23 mouse cellular contexts compared by ENCODE assay signal in genomic region chr15:38586594-38586993, GRCm38 (mm10).
DNase-seq lines count a peak whose midpoint lies in the region; ATAC-seq and TF ChIP-seq lines count a peak whose summit lies in the region.
"Had no signal": no experiment of that assay in that cellular context is flagged by ENCODE, and none has a peak within 500 bp of the region (broad histone marks: within the 10 kb centered on the region; RNA-seq: fewer than 3 reads in every experiment).

No protein-coding gene starts in this region.

- WGBS in heart, embryonic 12.5 days, result 46% methylated on average over 10 of the region's 10 CpGs

- TF ChIP-seq CTCF in layer of hippocampus, adult 2 months (conservative IDR thresholded peaks at IDR 0.05), result no peak
- TF ChIP-seq CTCF in E14TG2a.4 (conservative IDR thresholded peaks at IDR 0.05; ENCODE audit: low read length), result no peak

- DNase-seq in heart, postnatal 4 days, result no peak
- DNase-seq in layer of hippocampus, adult 2 months (ENCODE audit: low spot score in 2 of 2), result no peak
- no peak for DNase-seq in layer of hippocampus, adult 9-11 months
- DNase-seq in adrenal gland, postnatal 36 days, result no peak
- DNase-seq: adrenal gland, adult 2 months; adrenal gland, postnatal 14 days; B cell, adult 2 months; cerebellum, adult 11-12 months; cerebellum, adult 8-10 months; cerebellum, postnatal 10 days; cerebellum, postnatal 36 days; embryo, embryonic 11 days; gastrocnemius, postnatal 10 days had no signal

- 0 out of 2 replicates have a peak, but pooled peaks cover 6% of the 10 kb centered on the region for H3K9me3 ChIP-seq in heart, embryonic 12.5 days (replicated peaks)
- H3K9me3 ChIP-seq in E14TG2a.4 (ENCODE audit: low read length), result peaks cover 12% of the 10 kb centered on the region; the same call in 1 of the 2 replicates
- H3K9me3 ChIP-seq: embryonic facial prominence, embryonic 10.5 days; embryonic facial prominence, embryonic 13.5 days; forebrain, embryonic 12.5 days; forebrain, embryonic 15.5 days had no signal

- no peaks in the 10 kb centered on the region for H3K36me3 ChIP-seq in heart, embryonic 12.5 days
- H3K36me3 ChIP-seq in E14TG2a.4 (ENCODE audit: insufficient read depth, low read length), result no peaks in the 10 kb centered on the region
- H3K36me3 ChIP-seq: embryonic facial prominence, embryonic 10.5 days; embryonic facial prominence, embryonic 13.5 days; forebrain, embryonic 12.5 days; forebrain, embryonic 15.5 days had no signal

- no peak overlapping the region for H3K4me3 ChIP-seq in heart, embryonic 12.5 days
- H3K4me3 ChIP-seq in layer of hippocampus, adult 2 months, result no peak overlapping the region
- 0 out of 2 replicates have a peak overlapping the region, but pooled peaks have one; percentile 17 for H3K4me3 ChIP-seq in E14TG2a.4 (replicated peaks; ENCODE audit: low read length)
- H3K4me3 ChIP-seq: embryonic facial prominence, embryonic 10.5 days; embryonic facial prominence, embryonic 13.5 days; erythroblast, embryonic 14.5 days; forebrain, embryonic 12.5 days; forebrain, embryonic 15.5 days had no signal

- H3K4me1 ChIP-seq in heart, embryonic 12.5 days (replicated peaks), result peaks cover 29% of the 10 kb centered on the region
- peaks cover 4% of the 10 kb centered on the region for H3K4me1 ChIP-seq in E14TG2a.4 (replicated peaks; ENCODE audit: low read depth, low read length)
- H3K4me1 ChIP-seq: embryonic facial prominence, embryonic 13.5 days had no signal

- no peak overlapping the region for H3K27ac ChIP-seq in heart, embryonic 12.5 days (ENCODE audit: poor library complexity, severe bottlenecking)
- peak overlapping the region; percentile 55; the same call in 1 of the 2 replicates for H3K27ac ChIP-seq in layer of hippocampus, adult 2 months
- H3K27ac ChIP-seq: embryonic facial prominence, embryonic 10.5 days; embryonic facial prominence, embryonic 13.5 days; forebrain, embryonic 12.5 days; forebrain, embryonic 15.5 days; hindbrain, embryonic 14.5 days had no signal

- ATAC-seq in heart, embryonic 12.5 days (ENCODE audit: insufficient number of reproducible peaks, low FRiP score), result no peak
- ATAC-seq: intestine, postnatal 0 days had no signal

- 0 out of 2 replicates have a peak overlapping the region, but pooled peaks have one; percentile 43 for H3K9ac ChIP-seq in heart, embryonic 12.5 days
- H3K9ac ChIP-seq: embryonic facial prominence, embryonic 13.5 days; forebrain, embryonic 12.5 days; forebrain, embryonic 15.5 days; hindbrain, embryonic 14.5 days had no signal

- H3K4me2 ChIP-seq in heart, embryonic 12.5 days, result 0 out of 2 replicates have a peak overlapping the region, but pooled peaks have one; percentile 15
- H3K4me2 ChIP-seq: embryonic facial prominence, embryonic 13.5 days; forebrain, embryonic 12.5 days; forebrain, embryonic 15.5 days; hindbrain, embryonic 14.5 days had no signal

- peaks cover 6% of the 10 kb centered on the region; the same call in 1 of the 2 replicates for H3K27me3 ChIP-seq in heart, embryonic 12.5 days (replicated peaks)
- H3K27me3 ChIP-seq in E14TG2a.4 (ENCODE audit: insufficient read depth, low read length), result no peaks in the 10 kb centered on the region; the same call in 1 of the 2 replicates
- H3K27me3 ChIP-seq: CH12.LX; embryonic facial prominence, embryonic 13.5 days; forebrain, embryonic 12.5 days; forebrain, embryonic 15.5 days had no signal
